Mouse (Mus musculus) embryonic facial prominence, embryonic 13.5 days (tissue): ENCODE data around the gene Sprr2d. TPM values are rescaled to one million over a fixed set of nuclear protein-coding genes. Genes with fewer than 3 reads are reported as not detected.

Experiments used
- polyA plus RNA-seq: library from polyadenylated mRNA; unstranded; fragments of >200 nt; fragmentation: Nextera tagmentation; extraction: Ambion mirVana; gene quantifications from 2 replicates; pipeline ENCODE4 v1.2.1, GENCODE M21; 2015

Gene Sprr2d
- polyA plus RNA-seq, 1 experiment from 2014 or later, result not detected

Other genes with a start within 250 kb of the Sprr2d start
- not detected in 2 replicates for gene Prr9, start 215.2 kb upstream of the Sprr2d start, polyA plus RNA-seq
- gene Lelp1, start 196.4 kb upstream of the Sprr2d start, polyA plus RNA-seq, result not detected in 2 replicates
- 0.26 TPM in 1 of 2 replicates, not detected in the other for gene Sprr2a1, start 123.3 kb upstream of the Sprr2d start, polyA plus RNA-seq
- 21.6 TPM in 1 of 2 replicates, not detected in the other for gene Sprr2a2, start 123.2 kb upstream of the Sprr2d start, polyA plus RNA-seq
- 0.56 TPM in 1 of 2 replicates, not detected in the other for gene Sprr2a3, start 53.7 kb upstream of the Sprr2d start, polyA plus RNA-seq
- gene Sprr2b, start 22.5 kb upstream of the Sprr2d start, polyA plus RNA-seq, result not detected in 2 replicates
- gene Sprr2e, start 13.0 kb downstream of the Sprr2d start, polyA plus RNA-seq, result not detected in 2 replicates
- gene Sprr2f, start 26.0 kb downstream of the Sprr2d start, polyA plus RNA-seq, result not detected in 2 replicates
- not detected in 2 replicates for gene Sprr2h, start 46.5 kb downstream of the Sprr2d start, polyA plus RNA-seq
- not detected in 2 replicates for gene Sprr2i, start 68.9 kb downstream of the Sprr2d start, polyA plus RNA-seq
- not detected in 2 replicates for gene Sprr2j-ps, start 78.9 kb downstream of the Sprr2d start, polyA plus RNA-seq
- 10.1 and 18.9 TPM in 2 replicates for gene Gm9774, start 90.3 kb downstream of the Sprr2d start, polyA plus RNA-seq
- not detected in 2 replicates for gene Sprr2k, start 93.4 kb downstream of the Sprr2d start, polyA plus RNA-seq
- gene Sprr1b, start 99.6 kb downstream of the Sprr2d start, polyA plus RNA-seq, result 1.0 TPM in 1 of 2 replicates, not detected in the other
- not detected in 2 replicates for gene Sprr3, start 119.6 kb downstream of the Sprr2d start, polyA plus RNA-seq
- 21.6 and 26.7 TPM in 2 replicates for gene Sprr1a, start 146.8 kb downstream of the Sprr2d start, polyA plus RNA-seq
- gene Sprr4, start 161.4 kb downstream of the Sprr2d start, polyA plus RNA-seq, result not detected in 2 replicates
- not detected in 2 replicates for gene 2310046K23Rik, start 195.4 kb downstream of the Sprr2d start, polyA plus RNA-seq
- 0.14 TPM in 1 of 2 replicates, not detected in the other for gene Ivl, start 234.6 kb downstream of the Sprr2d start, polyA plus RNA-seq
- gene Smcp, start 249.9 kb downstream of the Sprr2d start, polyA plus RNA-seq, result not detected in 2 replicates